ENCODE assay signal across 15 mouse cellular contexts in genomic region chr3:36640787-36641186, GRCm38 (mm10). TPM values are rescaled to one million over a fixed set of nuclear protein-coding genes. Genes with fewer than 3 reads are reported as not detected.
DNase-seq lines count a peak whose midpoint lies in the region; ATAC-seq and TF ChIP-seq lines count a peak whose summit lies in the region.
"Had no signal": no experiment of that assay in that cellular context is flagged by ENCODE, and none has a peak within 500 bp of the region (broad histone marks: within the 10 kb centered on the region; RNA-seq: fewer than 3 reads in every experiment).

No protein-coding gene starts in this region.

- no peaks in the 10 kb centered on the region for H3K27me3 ChIP-seq in CH12.LX (replicated peaks)
- H3K27me3 ChIP-seq: embryonic facial prominence, embryonic 15.5 days; hindbrain, embryonic 12.5 days; lung, embryonic 15.5 days had no signal

- H3K4me2 ChIP-seq in CH12.LX (ENCODE audit: insufficient read depth, low read depth, poor library complexity, severe bottlenecking), result no peak overlapping the region
- H3K4me2 ChIP-seq: embryonic facial prominence, embryonic 15.5 days; hindbrain, embryonic 12.5 days; lung, embryonic 15.5 days; midbrain, embryonic 11.5 days had no signal

- no peak for ATAC-seq in activated CD4-positive, CD25-positive, alpha-beta regulatory T cell, adult 4 months
- no peak for ATAC-seq in megakaryocyte, adult 5-6 weeks (ENCODE audit: poor library complexity, severe bottlenecking)

- H3K36me3 ChIP-seq in CH12.LX (replicated peaks in 1 of 2; ENCODE audit: control insufficient read depth in 1 of 2, insufficient read depth in 1 of 2, low read length in 1 of 2), result no peaks in the 10 kb centered on the region
- H3K36me3 ChIP-seq: embryonic facial prominence, embryonic 15.5 days; hindbrain, embryonic 12.5 days; lung, embryonic 15.5 days had no signal

- intact Hi-C loops in left cerebral cortex, adult 2 months (cut with DNase I), result loop anchor here (5.0 kb wide), 3 partner anchors 92 to 202 kb away; no protein-coding TSS in a partner anchor
- intact Hi-C loops in left cerebral cortex, postnatal 14 days (cut with DNase I), result no loop called here

- H3K9ac ChIP-seq in CH12.LX (ENCODE audit: insufficient read depth, low read depth), result no peak overlapping the region
- H3K9ac ChIP-seq: embryonic facial prominence, embryonic 15.5 days; hindbrain, embryonic 12.5 days; lung, embryonic 15.5 days had no signal

- TF ChIP-seq CTCF in left cerebral cortex, adult 2 months (IDR thresholded peaks at IDR 0.05), result peak; percentile 45
- TF ChIP-seq CTCF in CH12.LX (conservative IDR thresholded peaks at IDR 0.05 in 1 of 2, IDR thresholded peaks at IDR 0.05 in 1 of 2; ENCODE audit: low read depth in 2 of 2, low read length in 2 of 2), result peak; percentile 54 to 56
- TF ChIP-seq CTCF in brain, embryonic 14.5 days (IDR thresholded peaks at IDR 0.05; ENCODE audit: borderline replicate concordance, extremely low read depth, insufficient read depth, insufficient read length), result peak; percentile 33; the same call in 1 of the 2 replicates

- in situ Hi-C loops in CH12.LX (cut with MboI; ENCODE audit: low pct_ligation_motif_present, low pct_unique_long_range_greater_than_20kb, low sequenced_read_pairs), result loop anchor here (10.0 to 25.0 kb wide), 2 partner anchors 197 to 564 kb away; no protein-coding TSS in a partner anchor

- no peak for TF ChIP-seq POLR2A in CH12.LX (IDR thresholded peaks at IDR 0.05; ENCODE audit: low read depth, low read length)
- TF ChIP-seq POLR2A in brain, embryonic 14.5 days (IDR thresholded peaks at IDR 0.05; ENCODE audit: borderline replicate concordance, extremely low read depth, insufficient read depth, insufficient read length, poor library complexity, severe bottlenecking), result no peak

- H3K4me1 ChIP-seq in CH12.LX (ENCODE audit: control insufficient read depth in 1 of 2, insufficient read depth in 2 of 2), result 0 out of 4 replicates have a peak, but pooled peaks cover 0 to 2% of the 10 kb centered on the region in 2 experiments
- H3K4me1 ChIP-seq: embryonic facial prominence, embryonic 15.5 days; hindbrain, embryonic 12.5 days; lung, embryonic 15.5 days had no signal

- peak; percentile 18 for DNase-seq in embryo, embryonic 10.5 days (ENCODE audit: low spot score)
- DNase-seq in embryo, embryonic 9.5 days (ENCODE audit: extremely low spot score), result no peak
- no peak for DNase-seq in left cerebral cortex, adult 2 months (ENCODE audit: extremely low spot score in 1 of 2, low spot score in 2 of 2)
- no peak for DNase-seq in left cerebral cortex, postnatal 14 days (ENCODE audit: low spot score in 2 of 2)
- peak; percentile 34 for DNase-seq in CH12.LX (ENCODE audit: extremely low read depth)
- no peak for DNase-seq in brain, embryonic 14.5 days (ENCODE audit: low read depth)
- DNase-seq: adrenal gland, adult 2 months; heart, adult 18-20 months; kidney, postnatal 25 days had no signal

- no peaks in the 10 kb centered on the region for H3K79me2 ChIP-seq in CH12.LX (replicated peaks; ENCODE audit: control insufficient read depth, extremely low read depth, insufficient read depth, poor library complexity, severe bottlenecking)

- dilution Hi-C loops in CH12.LX (cut with MboI; ENCODE audit: extremely low pct_ligation_motif_present, extremely low pct_unique_long_range_greater_than_20kb, low sequenced_read_pairs), result no loop called here

- no peak overlapping the region for H3K27ac ChIP-seq in left cerebral cortex, adult 2 months
- H3K27ac ChIP-seq in CH12.LX (ENCODE audit: insufficient read depth, low read depth), result no peak overlapping the region
- H3K27ac ChIP-seq: embryonic facial prominence, embryonic 15.5 days; hindbrain, embryonic 12.5 days; lung, embryonic 15.5 days had no signal

- H3K4me3 ChIP-seq in left cerebral cortex, adult 2 months, result no peak overlapping the region
- no peak overlapping the region for H3K4me3 ChIP-seq in CH12.LX (replicated peaks in 1 of 3; ENCODE audit: low read depth in 2 of 3, low read length in 2 of 3, poor library complexity in 1 of 3)
- H3K4me3 ChIP-seq: embryonic facial prominence, embryonic 15.5 days; hindbrain, embryonic 12.5 days; lung, embryonic 15.5 days had no signal

- TF ChIP-seq RAD21 in CH12.LX (IDR thresholded peaks at IDR 0.05; ENCODE audit: low read depth, low read length), result peak; percentile 42

- TF ChIP-seq EP300 in CH12.LX (IDR thresholded peaks at IDR 0.05; ENCODE audit: low read length), result no peak

- no peaks in the 10 kb centered on the region for H3K9me3 ChIP-seq in CH12.LX (replicated peaks; ENCODE audit: low read length)
- H3K9me3 ChIP-seq: embryonic facial prominence, embryonic 15.5 days; hindbrain, embryonic 12.5 days; lung, embryonic 15.5 days had no signal

TF ChIP-seq in CH12.LX, 34 proteins besides CTCF, POLR2A, EP300 and RAD21:
- TF ChIP-seq ELF1 (IDR thresholded peaks at IDR 0.05; ENCODE audit: low read depth, low read length) (no peak), GABPA (IDR thresholded peaks at IDR 0.05; ENCODE audit: insufficient replicate concordance, low read depth, low read length) (no peak), SMC3 (IDR thresholded peaks at IDR 0.05; ENCODE audit: low read depth, low read length) (peak; percentile 39)
TF ChIP-seq in CH12.LX: peak in this region for 1.

RNA-seq across cellular contexts. Expression of gene Bbs7, which starts 27.5 kb away (rescaled TPM):
- total RNA-seq in left cerebral cortex, adult 2 months (2021), result 10 to 100 TPM; 14.1 to 18.5 TPM
- total RNA-seq in left cerebral cortex, postnatal 14 days (2021), result 10 to 100 TPM; 12.9 to 13.9 TPM
- total RNA-seq in CH12.LX (2012; rRNA removed) (1.6 and 2.6 TPM in 2 replicates), CH12.LX (2014; rRNA removed) (3.3 and 3.7 TPM in 2 replicates)
- polyA plus RNA-seq in CH12.LX (2012; ENCODE audit: insufficient read length, low read depth), result 6.6 and 7.0 TPM in 2 replicates
- 13.7 and 15.6 TPM in 2 replicates for polyA plus RNA-seq in brain, embryonic 14.5 days (2012; rRNA removed)
- under 1 TPM in 1 of 2 experiments, not detected in 1; 0.17 TPM for polyA plus RNA-seq in activated CD4-positive, CD25-positive, alpha-beta regulatory T cell, adult 4 months (2017; shearing (Covaris generic))
- 1.0 and 1.2 TPM in 2 replicates for total RNA-seq in megakaryocyte, adult 5-6 weeks (2015)
- 4.8 TPM in 2 replicates for total RNA-seq in megakaryocyte, adult 5-6 weeks (2017)

RNA-seq across cellular contexts. Expression of gene Trpc3, which starts 49.2 kb away (rescaled TPM):
- 10 to 100 TPM; 18.3 to 19.3 TPM for total RNA-seq in left cerebral cortex, adult 2 months (2021)
- 10 to 100 TPM; 22.4 to 31.3 TPM for total RNA-seq in left cerebral cortex, postnatal 14 days (2021)
- not detected in 2 replicates for total RNA-seq in CH12.LX (2012; rRNA removed)
- total RNA-seq in CH12.LX (2014; rRNA removed), result not detected in 2 replicates
- not detected in 2 replicates for polyA plus RNA-seq in CH12.LX (2012; ENCODE audit: insufficient read length, low read depth)
- polyA plus RNA-seq in brain, embryonic 14.5 days (2012; rRNA removed), result 8.7 and 11.9 TPM in 2 replicates
- 1 to 10 TPM in 1 of 2 experiments, not detected in 1; 1.3 TPM for polyA plus RNA-seq in activated CD4-positive, CD25-positive, alpha-beta regulatory T cell, adult 4 months (2017; shearing (Covaris generic))
- not detected in 2 replicates for total RNA-seq in megakaryocyte, adult 5-6 weeks (2015)
- total RNA-seq in megakaryocyte, adult 5-6 weeks (2017), result not detected in 2 replicates

Comparison
In these comparisons a context has a peak if more than half of its experiments do, and no peak if none do; other contexts are left out.
1. DNase-seq: peak in embryo, embryonic 10.5 days (single experiment) and CH12.LX (single experiment); none in embryo, embryonic 9.5 days (single experiment), left cerebral cortex, adult 2 months (0 of 2), left cerebral cortex, postnatal 14 days (0 of 2) and brain, embryonic 14.5 days (single experiment).
2. RNA of gene Trpc3, which starts 49.2 kb away (total RNA-seq): 22.4 to 31.3 TPM in left cerebral cortex, postnatal 14 days and 18.3 to 19.3 TPM in left cerebral cortex, adult 2 months; not detected in CH12.LX and not detected in megakaryocyte, adult 5-6 weeks; every median in the first group is over 10 times any median in the second.
3. Peak in every context shown above with its lines, with median percentiles within 50 percentile points of each other: CTCF ChIP-seq.